Mouse (Mus musculus) heart, adult 2 months (tissue): ENCODE measurements at regions not wholly inside any gene's neighbourhood (a gene's known extent, or its start where the extent isn't known, plus 50 kb on each side); places are given as distances from the start of the nearest gene placed in this dataset.

Experiments
- CTCF ChIP-seq: fragments of 200-600 bp; IDR thresholded peaks from 2 replicates; pipeline ENCODE4 v1.8.1; 2022; ENCODE audit warnings: antibody characterized with exemption, mild to moderate bottlenecking, moderate library complexity
- POLR2A ChIP-seq: fragments of 200-500 bp; IDR thresholded peaks from 2 replicates; pipeline ENCODE4 v1.6.1; 2011; ENCODE audit warnings: mild to moderate bottlenecking, low read depth, low read length, control low read depth; ENCODE audit not compliant: insufficient read depth

DNA sequence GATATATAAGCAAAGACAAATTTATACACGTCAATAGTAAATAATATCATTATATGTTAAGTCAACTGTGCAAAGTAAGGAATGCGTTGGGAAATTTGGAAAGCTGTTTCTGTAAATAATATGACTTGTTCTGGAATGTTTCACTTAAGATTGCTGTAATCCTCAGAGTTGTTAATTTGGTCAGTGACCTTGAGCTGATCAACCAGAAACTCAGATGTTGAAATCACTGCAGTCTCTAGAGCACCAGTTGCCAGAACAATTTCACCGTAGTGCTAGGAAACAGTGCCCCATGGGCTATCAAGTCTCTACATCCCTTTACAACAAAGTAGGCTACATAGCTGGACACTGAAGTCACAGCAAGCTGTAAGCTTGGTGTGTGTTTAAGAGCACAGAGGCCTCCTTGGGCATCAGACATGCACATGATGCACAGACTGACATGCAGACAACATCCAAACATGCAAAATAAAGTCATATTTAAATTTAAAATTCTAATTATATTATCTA lies 212.6 kb downstream of the Pik3r1 start:
- TF ChIP-seq POLR2A (no peak), CTCF (no peak)
